Mouse (Mus musculus): ENCODE results near the gene Naa40. TPM values are rescaled to one million over a fixed set of nuclear protein-coding genes. Genes with fewer than 3 reads are reported as not detected.

The Naa40 gene
- polyA plus RNA-seq, 1 experiment from 2014 or later, result 62.7 TPM

- H3K4me3 ChIP-seq (ENCODE audit: low read depth, low read length), result no peak overlapping the region
- no peaks in the 10 kb centered on the region for H3K27me3 ChIP-seq (replicated peaks; ENCODE audit: control insufficient read depth, insufficient read depth, low read length)
- peaks cover 28% of the 10 kb centered on the region for H3K36me3 ChIP-seq (ENCODE audit: control insufficient read depth, insufficient read depth, low read length)
- H3K4me1 ChIP-seq (ENCODE audit: control insufficient read depth, insufficient read depth, low read length), result peaks cover 6% of the 10 kb centered on the region
- H3K9me3 ChIP-seq (replicated peaks; ENCODE audit: control insufficient read depth, low read length), result no peaks in the 10 kb centered on the region
- H3K27ac ChIP-seq (ENCODE audit: low read depth, low read length), result no peak overlapping the region
- DNase-seq (ENCODE audit: low spot score) (no peak), ATAC-seq (no peak)
- no peak overlapping the region for H3K9ac ChIP-seq (ENCODE audit: low read length)
- no peak overlapping the region for H3K4me2 ChIP-seq (ENCODE audit: low read length)
- WGBS, result 89% methylated on average over 1 of the region's 1 CpGs
These were observed 28.8 kb downstream of the Naa40 start for GRCm38 (mm10) chr19:7212216-7212615.

DNA sequence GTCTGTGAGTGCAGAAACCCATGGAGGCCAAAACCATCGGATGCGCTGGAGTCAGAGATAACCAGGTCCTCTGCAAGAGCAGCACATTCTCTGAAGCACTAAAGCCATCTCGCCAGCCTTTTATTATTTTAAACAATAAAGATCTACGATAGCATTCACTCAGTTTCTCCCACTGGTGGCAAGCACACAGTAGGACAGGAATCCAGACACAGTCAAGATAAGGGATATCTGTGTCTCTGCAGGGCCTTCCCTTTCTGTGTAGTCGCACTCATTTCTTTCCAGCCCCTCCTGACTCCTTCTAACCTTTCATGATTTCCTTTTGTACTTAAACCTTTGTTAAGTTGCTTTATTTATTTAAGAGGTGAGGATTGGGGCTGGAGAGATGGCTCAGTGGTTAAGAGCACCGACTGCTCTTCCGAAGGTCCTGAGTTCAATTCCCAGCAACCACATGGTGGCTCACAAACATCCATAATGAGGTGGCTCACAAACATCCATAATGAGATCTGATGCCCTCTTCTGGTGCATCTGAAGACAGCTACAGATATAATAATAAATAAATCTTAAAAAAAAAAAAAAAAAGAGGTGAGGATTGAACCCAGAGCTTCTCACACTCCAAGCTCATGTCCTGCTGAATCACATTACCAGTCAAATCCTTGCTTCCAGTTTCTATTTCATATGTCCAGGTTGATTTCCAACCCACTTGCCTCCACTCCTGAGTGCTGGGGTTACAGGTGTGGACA lies 30.9 kb downstream of the Naa40 start:
- no peak overlapping the region for H3K9ac ChIP-seq (ENCODE audit: low read length)

GRCm38 (mm10) chr19:7205753-7206736 lies 34.9 kb downstream of the Naa40 start, which contains the start of gene Otub1:
Otub1 (minus strand) TSS chr19:7206316.
- H3K27me3 ChIP-seq (replicated peaks; ENCODE audit: control insufficient read depth, insufficient read depth, low read length), result no peaks in the 10 kb centered on the region
- H3K9ac ChIP-seq (ENCODE audit: low read length), result peak within 1 kb of the TSS; percentile 87
- ATAC-seq, result peak; percentile 99
- DNase-seq (ENCODE audit: low spot score), result peak; percentile 97
- peak within 1 kb of the TSS; percentile 95 for H3K27ac ChIP-seq (ENCODE audit: low read depth, low read length)
- peak within 1 kb of the TSS; percentile 93 for H3K4me2 ChIP-seq (ENCODE audit: low read length)
- WGBS, result under 1% methylated on average over 78 of the region's 79 CpGs
- peaks cover 12% of the 10 kb centered on the region for H3K4me1 ChIP-seq (ENCODE audit: control insufficient read depth, insufficient read depth, low read length)
- no peaks in the 10 kb centered on the region for H3K9me3 ChIP-seq (replicated peaks; ENCODE audit: control insufficient read depth, low read length)
- peak within 1 kb of the TSS; percentile 90 for H3K4me3 ChIP-seq (ENCODE audit: low read depth, low read length)
- peaks cover 32% of the 10 kb centered on the region for H3K36me3 ChIP-seq (ENCODE audit: control insufficient read depth, insufficient read depth, low read length)

More for the DNA sequence above, 30.9 kb downstream of the Naa40 start:
- WGBS, result 88% methylated on average over 7 of the region's 7 CpGs
- H3K36me3 ChIP-seq (ENCODE audit: control insufficient read depth, insufficient read depth, low read length), result peaks cover 22% of the 10 kb centered on the region
- H3K4me2 ChIP-seq (ENCODE audit: low read length), result no peak overlapping the region
- H3K4me3 ChIP-seq (ENCODE audit: low read depth, low read length), result no peak overlapping the region
- no peaks in the 10 kb centered on the region for H3K9me3 ChIP-seq (replicated peaks; ENCODE audit: control insufficient read depth, low read length)
- H3K27ac ChIP-seq (ENCODE audit: low read depth, low read length), result no peak overlapping the region
- ATAC-seq, result no peak
- DNase-seq (ENCODE audit: low spot score), result no peak
- H3K27me3 ChIP-seq (replicated peaks; ENCODE audit: control insufficient read depth, insufficient read depth, low read length), result no peaks in the 10 kb centered on the region
- H3K4me1 ChIP-seq (ENCODE audit: control insufficient read depth, insufficient read depth, low read length), result peaks cover 8% of the 10 kb centered on the region

DNA sequence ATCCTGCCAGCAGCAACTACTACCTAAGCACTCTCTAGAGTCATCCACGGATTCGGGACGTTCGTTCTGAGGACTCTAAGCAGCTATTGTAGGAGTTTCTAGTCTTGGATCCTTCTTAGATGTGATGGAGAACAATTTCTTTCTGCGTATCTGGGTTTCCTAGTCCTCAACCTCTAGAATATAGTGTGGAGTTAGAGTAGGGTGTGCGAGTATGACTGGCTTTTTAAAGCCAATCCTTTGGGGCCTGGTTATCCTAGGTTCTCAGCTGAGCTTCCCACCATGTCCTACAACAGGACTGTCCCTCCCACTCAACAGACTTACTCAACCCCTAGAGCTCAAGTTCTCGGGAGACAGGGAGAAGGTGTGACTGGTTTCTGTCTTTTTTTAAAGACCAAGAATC lies 35.7 kb downstream of the Naa40 start:
- 31% methylated on average over 7 of the region's 7 CpGs for WGBS
- no peak for ATAC-seq

DNA sequence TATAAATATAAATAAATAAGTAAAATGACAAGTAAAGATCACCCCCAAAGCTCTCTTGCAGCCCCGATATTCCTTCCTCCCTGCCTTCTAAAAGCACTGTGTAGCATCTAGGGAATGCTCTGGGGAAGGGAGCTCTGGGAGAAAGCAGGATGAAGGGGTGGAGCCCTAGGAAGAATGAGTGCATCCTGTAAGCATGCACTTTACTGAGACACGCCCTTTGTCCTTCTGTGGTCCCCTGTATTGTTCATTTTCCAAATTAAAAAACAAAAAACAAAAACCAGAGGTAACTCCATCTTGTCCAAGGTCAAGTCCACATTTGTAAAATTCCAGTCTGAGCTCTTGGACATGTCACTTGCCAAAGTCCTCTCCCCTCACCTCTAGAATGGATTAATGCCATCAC lies 36.1 kb downstream of the Naa40 start:
- ATAC-seq, result no peak
- H3K4me1 ChIP-seq (ENCODE audit: control insufficient read depth, insufficient read depth, low read length), result peaks cover 12% of the 10 kb centered on the region
- H3K9me3 ChIP-seq (replicated peaks; ENCODE audit: control insufficient read depth, low read length), result no peaks in the 10 kb centered on the region
- WGBS, result 82% methylated on average over 2 of the region's 2 CpGs
- no peak overlapping the region for H3K27ac ChIP-seq (ENCODE audit: low read depth, low read length)
- peak overlapping the region; percentile 90 for H3K4me3 ChIP-seq (ENCODE audit: low read depth, low read length)
- H3K4me2 ChIP-seq (ENCODE audit: low read length), result peak overlapping the region; percentile 93
- peak overlapping the region; percentile 87 for H3K9ac ChIP-seq (ENCODE audit: low read length)
- DNase-seq (ENCODE audit: low spot score), result no peak
- no peaks in the 10 kb centered on the region for H3K27me3 ChIP-seq (replicated peaks; ENCODE audit: control insufficient read depth, insufficient read depth, low read length)
- H3K36me3 ChIP-seq (ENCODE audit: control insufficient read depth, insufficient read depth, low read length), result peaks cover 43% of the 10 kb centered on the region

More for the DNA sequence above, 35.7 kb downstream of the Naa40 start:
- no peak for DNase-seq (ENCODE audit: low spot score)
- Histone ChIP-seq H3K4me1 (ENCODE audit: control insufficient read depth, insufficient read depth, low read length) (peaks cover 12% of the 10 kb centered on the region), H3K9ac (ENCODE audit: low read length) (peak overlapping the region; percentile 87), H3K27me3 (replicated peaks; ENCODE audit: control insufficient read depth, insufficient read depth, low read length) (no peaks in the 10 kb centered on the region), H3K27ac (ENCODE audit: low read depth, low read length) (peak overlapping the region; percentile 95), H3K9me3 (replicated peaks; ENCODE audit: control insufficient read depth, low read length) (no peaks in the 10 kb centered on the region), H3K4me3 (ENCODE audit: low read depth, low read length) (peak overlapping the region; percentile 90), H3K36me3 (ENCODE audit: control insufficient read depth, insufficient read depth, low read length) (peaks cover 39% of the 10 kb centered on the region), H3K4me2 (ENCODE audit: low read length) (peak overlapping the region; percentile 93)

DNA sequence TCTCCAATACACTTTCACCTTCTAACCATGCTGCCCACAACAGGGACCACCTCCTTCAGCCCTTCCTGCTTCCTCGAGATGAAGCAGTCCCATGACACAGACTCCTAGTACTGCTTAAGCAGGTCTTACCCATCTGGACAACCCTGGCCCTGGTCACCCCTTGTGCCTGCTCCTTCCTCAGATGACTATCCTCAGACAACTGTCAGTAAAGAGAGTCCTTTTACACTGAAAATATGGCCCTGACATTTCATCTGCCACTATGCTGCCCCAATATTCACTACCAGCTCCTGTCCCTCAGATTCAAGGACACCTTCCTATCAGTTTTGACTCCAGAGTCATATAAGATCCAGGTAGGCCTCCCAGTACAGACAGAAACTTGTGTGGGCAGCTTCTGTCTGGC lies 40.6 kb downstream of the Naa40 start:
- H3K9ac ChIP-seq (ENCODE audit: low read length), result no peak overlapping the region
- H3K9me3 ChIP-seq (replicated peaks; ENCODE audit: control insufficient read depth, low read length), result no peaks in the 10 kb centered on the region
- no peak overlapping the region for H3K4me2 ChIP-seq (ENCODE audit: low read length)
- ATAC-seq, result no peak
- peaks cover 72% of the 10 kb centered on the region for H3K36me3 ChIP-seq (ENCODE audit: control insufficient read depth, insufficient read depth, low read length)
- WGBS, result 74% methylated on average over 1 of the region's 1 CpGs
- H3K27me3 ChIP-seq (replicated peaks; ENCODE audit: control insufficient read depth, insufficient read depth, low read length), result no peaks in the 10 kb centered on the region
- H3K4me3 ChIP-seq (ENCODE audit: low read depth, low read length), result no peak overlapping the region
- no peak for DNase-seq (ENCODE audit: low spot score)
- no peak overlapping the region for H3K27ac ChIP-seq (ENCODE audit: low read depth, low read length)
- peaks cover 8% of the 10 kb centered on the region for H3K4me1 ChIP-seq (ENCODE audit: control insufficient read depth, insufficient read depth, low read length)

DNA sequence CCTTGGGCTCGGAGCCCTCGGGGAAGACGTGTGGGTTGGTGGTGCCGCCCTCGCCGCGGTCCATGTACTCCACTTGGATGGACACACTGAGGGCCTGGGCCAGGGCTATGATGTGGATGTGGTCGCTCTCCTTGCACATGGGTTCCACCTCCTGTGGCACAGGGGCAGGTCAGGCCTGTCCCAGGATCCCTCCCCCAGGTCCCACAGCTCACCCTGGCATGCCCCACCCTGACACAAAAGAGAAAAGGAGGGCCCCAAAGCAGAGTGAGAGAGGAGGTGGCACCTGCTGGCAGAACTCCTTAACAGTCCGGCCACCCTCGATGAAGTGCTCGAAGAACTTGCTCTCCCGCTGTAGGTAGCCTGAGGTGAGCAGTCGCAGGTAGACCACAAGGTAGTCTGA lies 41.9 kb downstream of the Naa40 start:
- no peaks in the 10 kb centered on the region for H3K9me3 ChIP-seq (replicated peaks; ENCODE audit: control insufficient read depth, low read length)
- no peaks in the 10 kb centered on the region for H3K27me3 ChIP-seq (replicated peaks; ENCODE audit: control insufficient read depth, insufficient read depth, low read length)
- no peak overlapping the region for H3K4me2 ChIP-seq (ENCODE audit: low read length)
- H3K4me3 ChIP-seq (ENCODE audit: low read depth, low read length), result no peak overlapping the region
- H3K36me3 ChIP-seq (ENCODE audit: control insufficient read depth, insufficient read depth, low read length), result peaks cover 69% of the 10 kb centered on the region
- H3K9ac ChIP-seq (ENCODE audit: low read length), result no peak overlapping the region
- ATAC-seq (no peak), DNase-seq (ENCODE audit: low spot score) (no peak)
- no peaks in the 10 kb centered on the region for H3K4me1 ChIP-seq (ENCODE audit: control insufficient read depth, insufficient read depth, low read length)
- no peak overlapping the region for H3K27ac ChIP-seq (ENCODE audit: low read depth, low read length)
- 93% methylated on average over 13 of the region's 13 CpGs for WGBS

- no peak overlapping the region for H3K4me3 ChIP-seq (ENCODE audit: low read depth, low read length)
- H3K4me2 ChIP-seq (ENCODE audit: low read length), result no peak overlapping the region
- DNase-seq (ENCODE audit: low spot score) (no peak), ATAC-seq (no peak)
- no peak overlapping the region for H3K27ac ChIP-seq (ENCODE audit: low read depth, low read length)
- 84% methylated on average over 9 of the region's 9 CpGs for WGBS
- H3K36me3 ChIP-seq (ENCODE audit: control insufficient read depth, insufficient read depth, low read length), result peaks cover 52% of the 10 kb centered on the region
- no peaks in the 10 kb centered on the region for H3K27me3 ChIP-seq (replicated peaks; ENCODE audit: control insufficient read depth, insufficient read depth, low read length)
- H3K4me1 ChIP-seq (ENCODE audit: control insufficient read depth, insufficient read depth, low read length), result peaks cover 6% of the 10 kb centered on the region
- H3K9me3 ChIP-seq (replicated peaks; ENCODE audit: control insufficient read depth, low read length), result no peaks in the 10 kb centered on the region
- no peak overlapping the region for H3K9ac ChIP-seq (ENCODE audit: low read length)
These were observed 43.5 kb downstream of the Naa40 start for GRCm38 (mm10) chr19:7197445-7197844.
